Mouse (Mus musculus) hindbrain, embryonic 11.5 days (tissue): ENCODE data around the gene Bcl3. TPM values are rescaled to one million over a fixed set of nuclear protein-coding genes. Genes with fewer than 3 reads are reported as not detected.
A peak's percentile ranks its signal among the peaks of the same experiment; 100 is the strongest.

Experiments used
- ATAC-seq: fragments of 200-750 bp; cut with Nextera tagmentation; 2 replicates; pipeline ENCODE4 v1.8.0; 2017; ENCODE audit warnings: mild to moderate bottlenecking, moderate TSS enrichment, moderate library complexity; ENCODE audit not compliant: low FRiP score
- DNase-seq: peaks from one replicate; pipeline ENCODE4 v3.0.0-alpha.2; 2015; ENCODE audit warnings: low spot score
- H3K27ac ChIP-seq: fragments of 300-500 bp; sonication (generic); 2 replicates; pipeline ENCODE4 v1.5.1; 2014; ENCODE audit warnings: mild to moderate bottlenecking, low read depth, low read length
- H3K27me3 ChIP-seq: fragments of 300-500 bp; sonication (generic); 2 replicates; pipeline ENCODE4 v1.6.1; 2014; ENCODE audit warnings: mild to moderate bottlenecking, low read length, moderate library complexity, mixed read lengths; ENCODE audit not compliant: control insufficient read depth, insufficient read depth
- H3K36me3 ChIP-seq: fragments of 300-500 bp; sonication (generic); 2 replicates; pipeline ENCODE4 v1.6.1; 2014; ENCODE audit warnings: mild to moderate bottlenecking, low read length, moderate library complexity, mixed read lengths; ENCODE audit not compliant: control insufficient read depth, insufficient read depth
- H3K4me1 ChIP-seq: fragments of 300-500 bp; sonication (generic); replicated peaks from 2 replicates; pipeline ENCODE4 v1.6.1; 2014; ENCODE audit warnings: low read length, mixed read lengths; ENCODE audit not compliant: control insufficient read depth, insufficient read depth
- H3K4me2 ChIP-seq: fragments of 300-500 bp; sonication (generic); replicated peaks from 2 replicates; pipeline ENCODE4 v1.6.1; 2014; ENCODE audit warnings: mild to moderate bottlenecking, low read depth, low read length
- H3K4me3 ChIP-seq: fragments of 300-500 bp; sonication (generic); 2 replicates; pipeline ENCODE4 v1.5.1; 2014; ENCODE audit warnings: low read depth, low read length
- H3K9ac ChIP-seq: fragments of 300-500 bp; sonication (generic); 2 replicates; pipeline ENCODE4 v1.6.1; 2014; ENCODE audit warnings: low read depth, low read length
- H3K9me3 ChIP-seq: fragments of 300-500 bp; sonication (generic); 2 replicates; pipeline ENCODE4 v1.6.1; 2016; ENCODE audit warnings: low read length; ENCODE audit not compliant: control insufficient read depth
- WGBS: fragments of 180-500 bp; shearing (Covaris S2); extraction: QIAGEN DNeasy Blood & Tissue Kit; methylation state at CpG from one replicate; pipeline ENCODE4 v1.1.7; 2014; 5-methylcytosine and 5-hydroxymethylcytosine counted together
- polyA plus RNA-seq: library from polyadenylated mRNA; unstranded; fragments of >200 nt; fragmentation: Nextera tagmentation; extraction: Ambion mirVana; gene quantifications from 2 replicates; pipeline ENCODE4 v1.2.1, GENCODE M21; 2014

The Bcl3 gene
- polyA plus RNA-seq, 1 experiment from 2014 or later = 0.26 TPM

DNA sequence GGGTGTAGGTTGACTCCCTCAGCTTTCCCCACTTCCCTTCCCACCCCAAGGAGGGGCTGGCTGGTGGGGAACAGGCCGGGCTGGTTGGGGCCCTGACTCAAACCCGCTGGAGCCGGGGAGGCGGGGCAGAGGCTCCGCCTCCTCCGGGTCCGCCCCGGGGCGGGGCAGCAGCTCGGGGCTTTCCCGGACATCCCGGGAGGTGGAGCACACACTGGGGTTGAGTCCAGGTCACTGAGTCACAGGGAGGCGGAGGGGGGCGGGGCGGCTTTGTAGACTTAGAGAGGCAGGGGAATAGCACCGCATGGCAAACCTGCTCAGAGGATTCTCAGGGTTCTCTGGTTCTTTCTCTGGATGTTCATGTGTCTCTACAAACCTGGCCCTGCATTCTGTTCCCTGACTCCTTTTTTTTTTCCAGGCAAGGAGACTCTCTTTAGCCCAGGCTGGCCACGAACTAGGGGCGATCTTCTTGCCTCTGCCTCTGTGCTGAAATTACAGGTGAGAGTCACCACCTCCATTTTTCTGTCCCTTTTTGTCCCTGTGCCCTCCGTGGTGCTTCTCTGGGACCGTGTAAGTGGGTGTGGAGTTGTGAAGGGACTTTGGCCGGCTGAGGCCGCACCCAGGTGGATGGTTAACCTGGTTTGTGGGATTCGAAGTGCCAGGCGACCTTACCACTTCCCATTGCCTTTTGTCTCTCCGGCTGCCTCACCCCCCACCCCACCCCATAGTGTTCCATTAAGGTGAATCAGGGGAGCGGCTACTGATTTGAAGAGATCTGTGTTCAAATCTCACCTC, 1.8 kb upstream of the Bcl3 start:
- Histone ChIP-seq H3K4me1 (0 out of 2 replicates have a peak, but pooled peaks cover 2% of the 10 kb centered on the region), H3K27me3 (peaks cover 33% of the 10 kb centered on the region), H3K4me3 (no peak overlapping the region), H3K4me2 (no peak overlapping the region), H3K9me3 (no peaks in the 10 kb centered on the region), H3K36me3 (no peaks in the 10 kb centered on the region), H3K9ac (no peak overlapping the region), H3K27ac (no peak overlapping the region)
- DNase-seq (peak; percentile 66), ATAC-seq (peak; percentile 72; the same call in 1 of the 2 replicates)
- WGBS = 25% methylated on average over 26 of the region's 26 CpGs

DNA sequence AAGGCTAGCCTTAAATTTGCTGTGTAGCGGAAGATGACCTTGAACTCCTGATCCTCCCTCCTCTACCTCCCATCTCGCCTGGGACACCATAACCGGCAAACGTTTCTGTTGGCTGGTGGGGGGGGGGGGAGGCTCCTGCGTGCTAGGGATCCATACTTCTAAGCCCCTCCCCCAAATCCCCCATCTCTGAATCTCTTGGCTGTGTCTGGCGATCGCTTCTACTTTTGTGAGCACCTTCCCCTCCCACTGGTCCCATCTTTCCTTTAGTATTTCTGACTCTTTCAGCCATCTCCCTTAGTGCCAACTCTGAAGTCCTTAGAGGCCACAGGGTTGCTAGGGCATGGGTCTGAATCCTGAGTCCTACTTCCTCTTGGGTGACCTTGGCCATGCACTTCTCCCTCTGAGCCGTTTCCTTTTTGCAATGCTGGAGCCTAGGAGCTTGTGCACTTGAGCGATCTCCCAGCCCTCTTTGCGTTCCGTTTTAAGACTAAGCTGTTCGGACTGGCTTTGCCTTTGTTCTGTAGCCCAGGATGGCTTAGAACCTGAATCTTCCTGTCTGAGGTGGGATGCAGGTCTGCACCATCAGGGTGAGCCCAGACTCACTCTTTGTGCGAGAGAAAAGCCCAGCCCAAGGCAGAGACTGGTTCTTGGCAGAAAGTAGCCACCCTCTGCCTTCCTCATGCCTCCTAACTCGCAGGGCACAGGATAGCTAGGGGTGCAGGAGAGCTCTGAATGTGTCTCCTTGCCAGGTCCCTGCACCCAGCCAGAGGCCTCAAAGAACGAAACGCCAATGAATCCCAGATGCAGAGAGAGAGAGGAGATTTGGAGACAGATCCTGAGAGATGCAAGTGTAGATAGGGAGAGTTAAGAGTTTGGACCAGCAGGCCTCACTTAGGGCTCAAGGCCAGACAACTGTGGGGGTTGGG, 949 bp upstream of the Bcl3 start:
- no peak overlapping the region for H3K4me2 ChIP-seq
- no peak overlapping the region for H3K9ac ChIP-seq
- H3K27me3 ChIP-seq = peaks cover 33% of the 10 kb centered on the region

DNA sequence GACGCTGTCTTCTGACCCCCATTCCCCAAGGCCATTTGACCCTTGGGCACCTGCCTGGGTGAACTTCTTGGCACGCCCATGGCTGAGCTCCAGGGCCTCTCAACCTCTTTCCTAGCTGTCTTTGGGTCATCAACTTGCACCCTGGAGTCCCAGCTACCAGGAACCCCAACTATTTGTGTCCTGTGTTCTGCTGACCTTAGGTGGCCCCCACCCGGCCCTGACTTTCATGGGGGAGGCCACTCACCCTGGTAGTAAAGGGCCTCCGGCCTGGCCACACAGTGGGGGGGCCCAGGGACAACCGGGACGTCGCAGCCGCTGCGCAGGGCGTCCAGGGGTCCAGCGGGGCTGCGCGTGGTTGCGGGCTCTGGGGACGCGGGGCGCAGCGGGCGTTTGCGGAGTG, 377 bp downstream of the Bcl3 start:
- Histone ChIP-seq H3K9ac (peak overlapping the region; percentile 40; the same call in 1 of the 2 replicates), H3K27me3 (peaks cover 33% of the 10 kb centered on the region), H3K4me1 (0 out of 2 replicates have a peak, but pooled peaks cover 3% of the 10 kb centered on the region), H3K9me3 (no peaks in the 10 kb centered on the region), H3K4me3 (peak overlapping the region; percentile 28), H3K27ac (no peak overlapping the region), H3K4me2 (peak overlapping the region; percentile 49), H3K36me3 (no peaks in the 10 kb centered on the region)
- no peak for DNase-seq
- WGBS = 3% methylated on average over 20 of the region's 20 CpGs
- ATAC-seq = no peak

More for the DNA sequence above, 949 bp upstream of the Bcl3 start:
- DNase-seq = peak; percentile 30
- Histone ChIP-seq H3K27ac (no peak overlapping the region), H3K36me3 (no peaks in the 10 kb centered on the region), H3K4me3 (no peak overlapping the region), H3K9me3 (no peaks in the 10 kb centered on the region), H3K4me1 (0 out of 2 replicates have a peak, but pooled peaks cover 2% of the 10 kb centered on the region)
- 27% methylated on average over 16 of the region's 16 CpGs for WGBS
- 0 out of 2 replicates have a peak, but pooled peaks have one; percentile 2 for ATAC-seq

DNA sequence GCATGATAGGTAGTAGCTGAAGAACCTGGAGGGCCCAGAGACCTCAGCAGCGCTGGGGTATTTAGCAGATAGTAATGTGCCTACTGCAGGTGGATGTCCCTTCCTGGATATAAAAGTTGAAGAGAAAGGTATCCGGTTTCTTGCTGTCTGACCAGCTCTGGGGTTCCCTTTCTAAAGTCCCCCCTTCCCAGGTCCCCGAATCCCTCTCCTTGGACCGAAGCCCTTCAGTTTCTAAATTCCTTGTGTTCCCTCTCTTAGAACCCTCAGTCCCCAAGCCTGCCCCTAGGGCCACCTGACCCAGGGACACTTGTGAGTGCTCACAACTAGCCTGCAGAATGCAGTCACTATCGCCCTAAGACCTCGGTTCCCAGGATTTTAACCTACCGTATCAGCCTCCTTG, 937 bp downstream of the Bcl3 start:
- Histone ChIP-seq H3K9ac (no peak overlapping the region), H3K4me2 (no peak overlapping the region), H3K9me3 (no peaks in the 10 kb centered on the region), H3K27me3 (peaks cover 35% of the 10 kb centered on the region), H3K36me3 (no peaks in the 10 kb centered on the region), H3K27ac (no peak overlapping the region), H3K4me3 (no peak overlapping the region), H3K4me1 (0 out of 2 replicates have a peak, but pooled peaks cover 6% of the 10 kb centered on the region)
- DNase-seq = no peak
- no peak for ATAC-seq
- WGBS = 64% methylated on average over 7 of the region's 7 CpGs

DNA sequence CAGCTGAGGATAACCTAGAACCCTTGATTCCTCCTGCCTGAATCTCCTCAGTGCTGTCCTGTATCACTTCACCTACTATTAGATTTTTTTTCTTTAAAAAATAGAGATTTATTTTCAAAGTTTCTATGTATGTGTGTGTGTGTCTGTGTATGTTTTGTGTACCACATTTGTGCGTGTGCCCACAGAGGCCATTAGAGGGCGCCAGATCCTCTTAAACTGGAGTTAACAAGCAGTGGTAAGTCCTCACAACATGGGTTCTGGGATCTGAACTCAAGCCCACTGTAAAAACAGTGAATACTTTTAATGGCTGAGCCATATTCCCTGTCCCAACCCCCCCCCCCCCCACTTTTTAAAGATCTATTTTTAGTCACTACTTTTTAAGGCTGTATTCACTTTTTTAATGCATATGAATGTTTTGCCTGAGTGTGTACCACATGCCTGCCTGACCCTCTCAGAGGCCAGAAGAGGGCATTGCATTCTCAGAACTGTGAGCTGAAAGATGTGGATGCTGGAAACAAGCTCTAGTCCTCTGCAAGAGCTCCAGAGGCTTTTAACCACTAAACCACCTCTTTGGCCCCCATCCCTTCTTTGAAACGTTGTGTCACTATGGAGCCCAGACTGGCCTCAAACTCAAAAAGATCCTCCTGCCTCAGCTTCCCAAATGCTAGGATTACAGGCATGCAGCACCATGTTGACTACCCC, 2.1 kb downstream of the Bcl3 start:
- ATAC-seq = no peak
- peaks cover 9% of the 10 kb centered on the region; the same call in 1 of the 2 replicates for H3K4me1 ChIP-seq
- H3K27ac ChIP-seq = no peak overlapping the region
- no peaks in the 10 kb centered on the region for H3K36me3 ChIP-seq
- no peaks in the 10 kb centered on the region for H3K9me3 ChIP-seq
- no peak overlapping the region for H3K9ac ChIP-seq
- peaks cover 36% of the 10 kb centered on the region for H3K27me3 ChIP-seq
- H3K4me2 ChIP-seq = no peak overlapping the region
- no peak overlapping the region for H3K4me3 ChIP-seq
- WGBS = 67% methylated on average over 3 of the region's 3 CpGs
- no peak for DNase-seq

DNA sequence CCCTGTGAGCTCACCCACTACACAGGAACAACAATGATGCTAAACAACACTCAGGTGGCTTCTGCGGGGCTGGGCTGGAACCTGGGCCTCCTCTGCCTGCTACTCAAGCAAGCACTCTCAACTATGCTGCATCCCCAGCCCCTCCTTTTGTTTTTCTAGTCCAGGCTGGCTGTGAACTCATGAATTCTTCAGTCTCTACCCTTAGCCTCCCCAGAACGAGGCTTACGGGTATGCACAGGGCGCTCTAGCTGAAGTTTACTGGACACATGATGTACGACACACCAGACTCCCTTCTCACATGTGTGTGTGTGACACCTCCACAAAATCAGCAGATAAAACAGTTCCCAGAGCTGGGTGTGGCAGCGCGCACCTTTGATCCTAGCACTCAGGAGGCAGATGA, 3.7 kb downstream of the Bcl3 start:
- ATAC-seq (no peak), DNase-seq (no peak)
- Histone ChIP-seq H3K4me2 (no peak overlapping the region), H3K27ac (no peak overlapping the region), H3K36me3 (no peaks in the 10 kb centered on the region), H3K9ac (no peak overlapping the region), H3K27me3 (peaks cover 34% of the 10 kb centered on the region), H3K9me3 (no peaks in the 10 kb centered on the region), H3K4me1 (peaks cover 7% of the 10 kb centered on the region; the same call in 1 of the 2 replicates), H3K4me3 (no peak overlapping the region)
- 82% methylated on average over 7 of the region's 7 CpGs for WGBS

DNA sequence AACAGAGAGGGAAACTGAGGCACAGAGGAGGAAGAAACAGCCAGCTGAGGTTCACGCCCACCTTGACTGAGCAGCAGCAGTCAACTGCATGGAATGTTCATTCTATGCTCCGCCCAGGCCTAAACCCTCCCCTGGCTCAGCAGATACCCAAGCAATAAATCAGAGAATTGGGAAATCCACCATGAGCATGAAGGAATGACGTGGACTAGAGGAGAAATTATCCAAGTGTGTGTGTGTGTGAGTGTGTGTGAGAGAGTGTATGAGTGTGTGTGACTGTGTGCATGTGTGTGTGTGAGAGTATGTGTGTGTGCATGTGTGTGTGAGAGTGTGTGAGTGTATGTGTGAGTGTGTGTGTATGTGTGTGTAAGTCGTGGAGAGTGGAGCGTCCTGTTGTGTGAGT, 4.1 kb downstream of the Bcl3 start:
- Histone ChIP-seq H3K27ac (no peak overlapping the region), H3K27me3 (peaks cover 29% of the 10 kb centered on the region), H3K4me3 (no peak overlapping the region), H3K9me3 (no peaks in the 10 kb centered on the region), H3K36me3 (no peaks in the 10 kb centered on the region), H3K4me1 (peaks cover 7% of the 10 kb centered on the region; the same call in 1 of the 2 replicates), H3K9ac (no peak overlapping the region), H3K4me2 (no peak overlapping the region)
- no peak for DNase-seq
- ATAC-seq = no peak
- WGBS = 89% methylated on average over 5 of the region's 5 CpGs

DNA sequence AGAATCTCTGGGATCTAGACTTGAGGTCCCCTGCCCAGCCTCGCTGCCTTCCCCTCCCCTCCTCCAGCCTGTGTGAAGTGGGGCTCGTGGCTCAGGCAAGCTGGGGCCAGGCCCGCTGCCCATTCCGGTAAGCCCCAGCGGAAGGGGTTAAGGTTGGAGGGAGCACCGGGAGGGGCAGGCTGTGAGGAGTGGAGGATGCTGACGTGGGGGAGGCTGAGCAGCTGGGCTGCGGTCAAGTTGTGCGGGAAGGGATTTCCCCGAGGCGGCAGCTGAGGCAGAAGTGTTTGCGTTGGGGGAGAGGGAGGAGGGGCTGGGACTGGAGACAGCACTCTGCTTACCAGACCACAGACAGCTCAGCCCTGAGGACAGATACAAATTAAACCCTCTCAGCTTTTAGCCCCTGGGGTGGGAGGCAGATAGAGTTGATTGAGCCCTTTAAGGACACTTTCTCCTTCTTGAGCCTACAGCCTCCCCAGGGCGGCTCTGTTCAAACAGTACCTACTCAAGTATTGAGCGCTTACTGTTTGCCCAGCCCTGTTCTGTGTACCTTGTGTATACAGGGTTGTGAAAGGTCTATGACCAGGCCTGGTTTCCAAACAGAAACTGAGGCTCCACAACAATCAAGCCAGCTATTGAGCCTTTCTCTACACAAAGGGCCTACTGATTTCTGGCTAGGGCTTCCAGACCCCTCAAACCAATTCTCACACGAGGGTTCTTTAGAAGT, 5.0 kb downstream of the Bcl3 start:
- Histone ChIP-seq H3K9ac (no peak overlapping the region), H3K9me3 (no peaks in the 10 kb centered on the region), H3K27me3 (peaks cover 24% of the 10 kb centered on the region), H3K27ac (no peak overlapping the region), H3K4me2 (peak overlapping the region; percentile 52), H3K36me3 (no peaks in the 10 kb centered on the region), H3K4me3 (no peak overlapping the region), H3K4me1 (peaks cover 7% of the 10 kb centered on the region; the same call in 1 of the 2 replicates)
- peak; percentile 74 for ATAC-seq
- DNase-seq = peak; percentile 66
- 5% methylated on average over 15 of the region's 15 CpGs for WGBS
